Mouse (Mus musculus) induced T-regulatory cell, adult 2 months (primary cell): ENCODE measurements around the gene Zfp3.
"Not testable (repeated sequence)": the region's sequence is repeated elsewhere in the genome, so short reads cannot be mapped to it uniquely, and the experiment has no call there.

Experiments used
- DNase-seq: peaks from one replicate; pipeline ENCODE4 v3.0.0-alpha.2; 2012; ENCODE audit warnings: low read depth

Gene Zfp3

GRCm38 (mm10) chr11:70755645-70756044 is 8.4 kb upstream of the Zfp3 start:
- DNase-seq = peak; percentile 90

- DNase-seq = not testable (repeated sequence)
These were observed 3.6 kb upstream of the Zfp3 start for GRCm38 (mm10) chr11:70760446-70760845.

GRCm38 (mm10) chr11:70762641-70763040 is 1.4 kb upstream of the Zfp3 start:
- peak; percentile 64 for DNase-seq

DNA sequence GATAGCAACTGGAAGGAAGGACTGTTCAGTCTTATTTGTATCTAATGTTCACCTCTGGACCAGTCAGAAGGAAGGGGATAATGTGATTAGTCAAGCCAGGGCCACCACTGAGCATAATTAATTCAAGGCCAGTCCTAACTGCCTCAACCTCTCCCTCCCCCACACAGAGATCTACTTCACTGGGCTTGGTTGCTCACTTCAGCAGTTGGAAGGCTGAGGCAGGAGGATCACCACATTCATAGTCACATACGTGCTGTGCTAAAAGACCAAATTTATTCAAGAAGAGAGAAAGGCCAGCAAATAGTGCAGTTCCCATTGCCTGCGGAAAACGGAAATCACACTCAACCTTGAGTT is 450 bp upstream of the Zfp3 start:
- no peak for DNase-seq

- peak; percentile 75 for DNase-seq
These were observed 1.9 kb downstream of the Zfp3 start for GRCm38 (mm10) chr11:70765776-70766445.

GRCm38 (mm10) chr11:70770804-70771203 is 6.8 kb downstream of the Zfp3 start:
- DNase-seq = no peak

DNA sequence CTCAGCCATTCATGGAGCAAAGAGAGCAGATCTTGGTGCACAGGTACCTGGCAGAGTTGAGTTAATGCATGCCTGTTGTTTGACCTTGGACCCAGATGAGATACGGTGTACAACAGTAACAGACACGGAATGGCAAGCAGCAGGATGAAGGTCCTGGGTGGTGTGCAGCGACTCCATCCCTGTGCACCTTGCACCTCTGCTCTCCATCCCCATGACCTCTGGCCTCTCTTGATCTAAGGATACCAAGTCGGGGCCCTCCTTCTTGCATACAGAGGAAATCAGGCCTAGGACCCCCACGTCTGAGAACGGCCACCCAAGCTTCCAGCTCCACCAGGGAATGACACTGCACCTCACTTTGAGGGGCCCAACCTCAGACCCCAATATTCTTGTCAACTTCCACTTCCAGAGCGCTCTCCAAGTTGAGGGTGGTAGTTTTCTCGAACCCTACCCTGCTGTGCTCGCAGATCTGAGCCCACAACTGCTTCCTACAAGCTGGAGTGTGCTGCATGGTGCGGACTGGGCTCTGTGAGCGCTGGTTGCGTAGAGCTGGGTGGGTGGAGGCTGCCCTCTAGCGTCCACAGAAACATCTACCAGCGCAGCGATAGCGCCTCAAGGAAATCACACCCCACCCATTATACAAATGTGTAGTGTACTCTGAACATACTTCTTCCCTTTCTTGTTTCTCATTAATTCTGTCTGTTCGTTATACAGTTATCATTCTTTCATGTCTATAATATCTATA is 13.0 kb downstream of the Zfp3 start:
- peak; percentile 87 for DNase-seq

- DNase-seq = no peak
These were observed 13.6 kb downstream of the Zfp3 start for GRCm38 (mm10) chr11:70777634-70778033.

GRCm38 (mm10) chr11:70778058-70778457 is 14.0 kb downstream of the Zfp3 start:
- DNase-seq = peak; percentile 80

GRCm38 (mm10) chr11:70785908-70786307 is 21.9 kb downstream of the Zfp3 start:
- DNase-seq = no peak

DNA sequence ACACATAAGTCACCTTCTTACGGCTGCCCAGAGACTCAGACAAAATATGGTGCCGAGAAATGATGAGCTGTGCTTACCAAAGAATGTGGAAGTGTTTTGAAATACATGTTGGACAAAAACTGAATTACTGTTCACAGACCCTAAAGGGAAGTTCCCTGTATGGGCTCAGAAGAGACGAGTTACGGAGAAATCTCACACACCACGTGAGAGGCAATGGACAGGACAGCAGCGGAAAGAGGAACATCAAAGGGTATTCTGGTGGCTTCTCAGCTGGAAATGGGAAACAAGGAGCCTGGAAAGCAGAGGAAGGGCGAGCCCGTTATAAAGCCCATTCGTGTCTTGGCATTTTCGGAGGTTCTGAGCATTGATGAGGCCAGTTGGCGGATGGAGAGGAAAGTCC is 23.0 kb downstream of the Zfp3 start:
- no peak for DNase-seq

- peak; percentile 83 for DNase-seq
These were observed 25.1 kb downstream of the Zfp3 start for GRCm38 (mm10) chr11:70788972-70789655.

- DNase-seq = peak; percentile 81
These were observed 26.4 kb downstream of the Zfp3 start for GRCm38 (mm10) chr11:70790426-70790825.

GRCm38 (mm10) chr11:70790874-70791551 is 27.0 kb downstream of the Zfp3 start:
- peak; percentile 62 for DNase-seq

DNA sequence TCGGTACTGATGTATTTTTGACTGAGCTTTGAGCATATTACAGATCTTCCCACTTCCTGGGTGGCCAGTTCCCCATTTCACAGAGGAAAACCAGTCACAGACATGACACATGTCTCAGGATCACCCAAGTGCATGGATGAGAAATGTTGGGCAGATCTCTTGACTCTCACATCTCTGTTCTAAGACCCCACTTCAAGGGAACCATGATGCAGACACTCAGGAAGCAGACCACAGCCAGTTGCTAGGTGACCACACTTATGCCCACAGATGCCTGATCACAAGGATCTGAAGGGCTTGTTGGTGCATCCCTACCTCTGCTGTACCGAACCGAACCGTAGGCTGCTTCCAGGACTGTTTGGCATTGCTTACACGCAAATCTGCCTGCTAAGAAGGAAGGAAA is 27.7 kb downstream of the Zfp3 start:
- peak; percentile 57 for DNase-seq

- peak; percentile 79 for DNase-seq
These were observed 28.4 kb downstream of the Zfp3 start for GRCm38 (mm10) chr11:70792409-70792808.

- peak; percentile 36 for DNase-seq
These were observed 38.3 kb downstream of the Zfp3 start for GRCm38 (mm10) chr11:70802208-70802864.

GRCm38 (mm10) chr11:70802865-70803261 is 38.9 kb downstream of the Zfp3 start:
- no peak for DNase-seq

DNA sequence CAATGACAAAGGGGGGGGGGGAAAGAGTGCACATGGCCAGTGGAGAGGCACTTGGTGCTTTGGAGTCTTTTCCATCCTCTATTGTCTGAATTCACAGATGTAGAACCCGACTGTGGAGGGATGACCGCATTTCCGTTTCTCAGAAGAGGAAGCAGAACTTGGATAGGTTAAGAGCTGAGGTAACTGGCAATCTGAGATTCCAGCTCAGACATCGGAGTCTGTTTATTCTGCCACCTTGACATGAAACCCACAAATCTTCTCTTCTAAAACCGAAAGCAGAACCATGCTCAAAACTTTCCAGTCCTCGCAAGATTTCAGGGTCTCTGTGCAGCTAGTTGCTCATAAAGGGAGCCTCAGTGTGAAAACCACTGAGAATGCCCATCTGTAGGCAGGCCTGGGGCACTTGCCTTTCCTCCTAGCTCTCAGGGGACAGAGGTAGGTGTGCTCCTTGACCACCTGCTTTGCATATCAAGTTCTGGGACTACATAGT is 39.7 kb downstream of the Zfp3 start:
- DNase-seq = peak; percentile 83

DNA sequence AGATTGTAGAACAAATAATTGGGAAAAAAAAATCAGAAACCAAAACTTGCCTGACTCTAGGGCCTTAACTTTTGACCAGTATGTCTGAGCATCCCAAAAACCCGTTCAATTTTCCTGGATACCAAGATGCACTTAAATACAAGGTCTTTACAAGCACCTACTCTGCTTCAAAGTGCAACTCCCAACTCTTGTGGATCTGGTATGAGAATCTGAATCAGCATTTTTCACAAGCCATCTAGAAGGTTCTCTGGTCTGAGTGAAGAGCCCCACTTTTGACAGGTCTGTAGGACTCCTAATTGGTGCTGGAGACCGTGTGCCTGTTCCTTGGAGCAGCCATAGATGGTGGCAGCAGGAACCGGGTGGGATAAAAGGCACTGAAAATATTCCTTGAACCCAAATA is 40.4 kb downstream of the Zfp3 start:
- DNase-seq = no peak

DNA sequence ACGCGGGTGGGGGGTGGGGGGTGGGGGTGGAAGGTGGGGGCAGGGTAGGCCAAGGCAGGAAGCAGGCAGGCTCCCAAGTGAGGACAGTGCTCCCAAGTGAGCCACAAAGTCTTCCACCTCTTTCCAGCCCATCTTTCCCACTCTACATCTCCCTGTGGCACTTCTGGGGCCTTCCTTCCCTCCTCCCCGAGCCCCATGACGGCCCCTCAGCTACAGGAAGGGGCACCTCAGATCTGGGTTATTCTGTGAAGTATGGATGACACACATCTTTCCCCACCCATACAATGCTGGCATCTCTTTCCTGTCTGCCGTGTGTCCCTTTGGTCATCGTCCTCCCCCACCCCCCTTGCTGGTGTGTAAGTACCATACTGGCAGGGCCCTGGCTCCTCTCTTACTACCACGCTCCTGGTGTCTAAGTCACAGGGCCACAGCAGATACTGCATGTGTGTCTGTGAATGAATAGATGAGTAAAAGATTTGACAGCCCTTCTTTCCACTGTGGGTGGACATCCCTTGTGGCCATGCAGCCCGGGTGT is 41.7 kb downstream of the Zfp3 start:
- DNase-seq = peak; percentile 32

GRCm38 (mm10) chr11:70806697-70807096 is 42.7 kb downstream of the Zfp3 start:
- no peak for DNase-seq
